Mouse (Mus musculus) MEL (cell line): ENCODE results near the gene Nus1. TPM values are rescaled to one million over a fixed set of nuclear protein-coding genes. Genes with fewer than 3 reads are reported as not detected.

ENCODE experiments used
- DNase-seq: peaks from one replicate; pipeline ENCODE4 v3.0.0; 2011; ENCODE audit warnings: low read depth, low spot score
- H3K27ac ChIP-seq: 2 replicates; pipeline ENCODE4 v1.5.1; 2012; ENCODE audit warnings: low read depth, mild to moderate bottlenecking, control low read depth, low read length, moderate library complexity; ENCODE audit not compliant: control insufficient read depth
- H3K27me3 ChIP-seq, 2 experiments: fragments of 150-350 bp in 1 of 2; sonication (generic) in 1 of 2; 2 replicates each; pipeline ENCODE4 v1.6.1; 2012; ENCODE audit warnings: low read length in 2 of 2, mild to moderate bottlenecking in 2 of 2, improper control_type of control experiment in 1 of 2, moderate library complexity in 1 of 2; ENCODE audit not compliant: insufficient read depth in 2 of 2, control insufficient read depth in 1 of 2
- H3K36me3 ChIP-seq, 2 experiments: 2 replicates each; pipeline ENCODE4 v1.6.1; 2012 to 2014; ENCODE audit warnings: low read length in 2 of 2, improper control_type of control experiment in 1 of 2, inconsistent platforms in 1 of 2, mild to moderate bottlenecking in 1 of 2; ENCODE audit not compliant: insufficient read depth in 2 of 2, control insufficient read depth in 1 of 2
- H3K4me1 ChIP-seq, 2 experiments: fragments of 150-350 bp in 1 of 2; sonication (generic) in 1 of 2; 2 replicates each; pipeline ENCODE4 v1.6.1; 2012; ENCODE audit warnings: low read length in 2 of 2, improper control_type of control experiment in 1 of 2, mild to moderate bottlenecking in 1 of 2; ENCODE audit not compliant: insufficient read depth in 2 of 2, control insufficient read depth in 1 of 2
- H3K4me3 ChIP-seq, 2 experiments: fragments of 150-350 bp in 1 of 2; sonication (generic) in 1 of 2; 2 replicates each; pipeline ENCODE4 v1.5.1; 2012; ENCODE audit warnings: low read depth in 2 of 2, low read length in 2 of 2, mild to moderate bottlenecking in 2 of 2, moderate library complexity in 2 of 2, control low read depth in 1 of 2, improper control_type of control experiment in 1 of 2; ENCODE audit not compliant: control insufficient read depth in 1 of 2, insufficient read depth in 1 of 2
- H3K79me2 ChIP-seq: 2 replicates; pipeline ENCODE4 v1.6.1; 2012; ENCODE audit warnings: mild to moderate bottlenecking, low read length, moderate library complexity; ENCODE audit not compliant: control insufficient read depth, poor library complexity, insufficient read depth
- H3K9ac ChIP-seq: 2 replicates; pipeline ENCODE4 v1.6.1; 2012; ENCODE audit warnings: low read depth, mild to moderate bottlenecking, control low read depth, low read length, moderate library complexity; ENCODE audit not compliant: control insufficient read depth, poor library complexity, severe bottlenecking
- H3K9me3 ChIP-seq: fragments of 150-350 bp; sonication (generic); replicated peaks from 2 replicates; pipeline ENCODE4 v1.6.1; 2012; ENCODE audit warnings: mild to moderate bottlenecking, low read length, improper control_type of control experiment, moderate library complexity; ENCODE audit not compliant: insufficient read depth
- BHLHE40 ChIP-seq: IDR thresholded peaks from 2 replicates; pipeline ENCODE4 v1.6.1; 2012; ENCODE audit warnings: low read depth, mild to moderate bottlenecking, inconsistent platforms, low read length, improper control_type of control experiment, borderline replicate concordance
- CHD1 ChIP-seq: IDR thresholded peaks from 2 replicates; pipeline ENCODE4 v1.6.1; 2012; ENCODE audit warnings: low read depth, mild to moderate bottlenecking, inconsistent platforms, low read length, improper control_type of control experiment
- CHD2 ChIP-seq: IDR thresholded peaks from 2 replicates; pipeline ENCODE4 v1.6.1; 2011; ENCODE audit warnings: low read length, improper control_type of control experiment
- CTCF ChIP-seq, 3 experiments: IDR thresholded peaks in 2 of 3; conservative IDR thresholded peaks in 1 of 3; 2 replicates each; pipeline ENCODE4 v1.5.1; 2011 to 2012; ENCODE audit warnings: low read length in 3 of 3, low read depth in 2 of 3, mild to moderate bottlenecking in 2 of 3, improper control_type of control experiment in 1 of 3, inconsistent platforms in 1 of 3, mixed read lengths in 1 of 3, moderate library complexity in 1 of 3; ENCODE audit not compliant: control insufficient read depth in 1 of 3, insufficient read depth in 1 of 3, poor library complexity in 1 of 3, severe bottlenecking in 1 of 3
- ELF1 ChIP-seq: IDR thresholded peaks from 2 replicates; pipeline ENCODE4 v1.6.1; 2014; ENCODE audit warnings: low read depth, mild to moderate bottlenecking, inconsistent platforms, low read length, improper control_type of control experiment, moderate library complexity
- EP300 ChIP-seq, 2 experiments: IDR thresholded peaks; 2 replicates each; pipeline ENCODE4 v1.6.1; 2011; ENCODE audit warnings: improper control_type of control experiment in 2 of 2, low read length in 2 of 2, low read depth in 1 of 2, mild to moderate bottlenecking in 1 of 2
- HCFC1 ChIP-seq: IDR thresholded peaks from 2 replicates; pipeline ENCODE4 v1.6.1; 2012; ENCODE audit warnings: low read depth, mild to moderate bottlenecking, inconsistent platforms, low read length, improper control_type of control experiment, moderate library complexity
- JUND ChIP-seq: IDR thresholded peaks from 2 replicates; pipeline ENCODE4 v1.6.1; 2011; ENCODE audit warnings: low read depth, mild to moderate bottlenecking, improper control_type of control experiment, low read length
- KAT2A ChIP-seq: conservative IDR thresholded peaks from 2 replicates; pipeline ENCODE4 v1.6.1; 2012; ENCODE audit warnings: low read depth, low read length, improper control_type of control experiment, inconsistent platforms
- MAX ChIP-seq: IDR thresholded peaks from 2 replicates; pipeline ENCODE4 v1.6.1; 2011; ENCODE audit warnings: low read length, improper control_type of control experiment
- MXI1 ChIP-seq: IDR thresholded peaks from 2 replicates; pipeline ENCODE4 v1.6.1; 2011; ENCODE audit warnings: mild to moderate bottlenecking, low read depth, low read length, improper control_type of control experiment
- MYB ChIP-seq: IDR thresholded peaks from 2 replicates; pipeline ENCODE4 v1.6.1; 2011; ENCODE audit warnings: mild to moderate bottlenecking, low read depth, low read length, improper control_type of control experiment
- NELFE ChIP-seq: IDR thresholded peaks from 2 replicates; pipeline ENCODE4 v1.6.1; 2011; ENCODE audit warnings: low read depth, low read length, improper control_type of control experiment
- NRF1 ChIP-seq: IDR thresholded peaks from 2 replicates; pipeline ENCODE4 v1.6.1; 2014; ENCODE audit warnings: low read depth, mild to moderate bottlenecking, inconsistent platforms, low read length, improper control_type of control experiment, moderate library complexity; ENCODE audit not compliant: poor library complexity, insufficient read depth, severe bottlenecking
- POLR2AphosphoS5 ChIP-seq: IDR thresholded peaks from 2 replicates; pipeline ENCODE4 v1.6.1; 2012; ENCODE audit warnings: low read depth, borderline replicate concordance, mild to moderate bottlenecking, inconsistent platforms, low read length, moderate library complexity, mixed read lengths
- RAD21 ChIP-seq: IDR thresholded peaks from 2 replicates; pipeline ENCODE4 v1.6.1; 2011; ENCODE audit warnings: mild to moderate bottlenecking, low read depth, low read length, improper control_type of control experiment
- SMC3 ChIP-seq: IDR thresholded peaks from 2 replicates; pipeline ENCODE4 v1.6.1; 2011; ENCODE audit warnings: low read depth, low read length, improper control_type of control experiment
- TAL1 ChIP-seq: IDR thresholded peaks from 2 replicates; pipeline ENCODE4 v1.6.1; 2012; ENCODE audit warnings: mild to moderate bottlenecking, inconsistent platforms, low read length, moderate library complexity, mixed read lengths
- TCF12 ChIP-seq: IDR thresholded peaks from 2 replicates; pipeline ENCODE4 v1.6.1; 2014; ENCODE audit warnings: low read depth, mild to moderate bottlenecking, inconsistent platforms, low read length, improper control_type of control experiment, moderate library complexity
- USF1 ChIP-seq: IDR thresholded peaks from 2 replicates; pipeline ENCODE4 v1.6.1; 2014; ENCODE audit warnings: low read depth, mild to moderate bottlenecking, inconsistent platforms, low read length, improper control_type of control experiment, moderate library complexity
- ZC3H11A ChIP-seq: IDR thresholded peaks from 2 replicates; pipeline ENCODE4 v1.6.1; 2012; ENCODE audit warnings: low read depth, mild to moderate bottlenecking, inconsistent platforms, low read length, improper control_type of control experiment
- ZKSCAN1 ChIP-seq: IDR thresholded peaks from 2 replicates; pipeline ENCODE4 v1.6.1; 2012; ENCODE audit warnings: low read depth, mild to moderate bottlenecking, inconsistent platforms, low read length, improper control_type of control experiment, moderate library complexity
- ZNF384 ChIP-seq: IDR thresholded peaks from 2 replicates; pipeline ENCODE4 v1.6.1; 2012; ENCODE audit warnings: low read depth, mild to moderate bottlenecking, inconsistent platforms, low read length, improper control_type of control experiment
- polyA plus RNA-seq, 2 experiments: library from polyadenylated mRNA; stranded (reverse) in 1 of 2; unstranded in 1 of 2; fragments of >175 nt in 1 of 2; fragments of >200 nt in 1 of 2; gene quantifications; 2 replicates each; pipeline versions ENCODE4 v1.2.1 to v1.2.4; 2012; ENCODE audit warnings: low replicate concordance in 2 of 2, low read depth in 1 of 2; ENCODE audit not compliant: insufficient read length in 2 of 2, insufficient read depth in 1 of 2, missing spikeins in 1 of 2
- total RNA-seq: library from RNA; depleted of rRNA; stranded (reverse); fragments of 300-350 nt; gene quantifications from 2 replicates; pipeline ENCODE4 v1.2.3, GENCODE M21; 2012

Gene Nus1
- total and polyA plus RNA-seq, 3 experiments = 25.6 to 52.4 (median 43.5) TPM

- peak; percentile 15; the same call in 1 of the 2 replicates for TF ChIP-seq MXI1
- TF ChIP-seq ZKSCAN1 = no peak
- TF ChIP-seq JUND = no peak
- no peak for TF ChIP-seq TAL1
These were observed 35.3 kb upstream of the Nus1 start, which contains the start of gene Gopc (continued) for GRCm38 (mm10) chr10:52381845-52382591.

GRCm38 (mm10) chr10:52383022-52383421 is 34.3 kb upstream of the Nus1 start:
- TF ChIP-seq NRF1 = no peak
- TF ChIP-seq HCFC1 = 0 out of 2 replicates have a peak, but pooled peaks have one; percentile 5
- TF ChIP-seq CHD1 = 0 out of 2 replicates have a peak, but pooled peaks have one; percentile 18
- TF ChIP-seq SMC3 = no peak
- TF ChIP-seq USF1 = no peak
- no peak for TF ChIP-seq KAT2A
- no peak for TF ChIP-seq CHD2
- TF ChIP-seq NELFE = no peak
- TF ChIP-seq MXI1 = no peak; the same call in none of the 2 replicates
- Histone ChIP-seq H3K79me2 (peaks cover 11% of the 10 kb centered on the region), H3K36me3 (peaks cover 0 to 19% of the 10 kb centered on the region in 2 experiments; a peak in 2 of 4 replicates), H3K4me1 (peaks cover 0 to 21% of the 10 kb centered on the region in 2 experiments; a peak in 2 of 4 replicates), H3K9me3 (no peaks in the 10 kb centered on the region), H3K4me3 (peak overlapping the region; percentile 60 to 85), H3K27ac (peak overlapping the region; percentile 66), H3K27me3 (no peaks in the 10 kb centered on the region), H3K9ac (peak overlapping the region; percentile 71)
- DNase-seq = no peak

DNA sequence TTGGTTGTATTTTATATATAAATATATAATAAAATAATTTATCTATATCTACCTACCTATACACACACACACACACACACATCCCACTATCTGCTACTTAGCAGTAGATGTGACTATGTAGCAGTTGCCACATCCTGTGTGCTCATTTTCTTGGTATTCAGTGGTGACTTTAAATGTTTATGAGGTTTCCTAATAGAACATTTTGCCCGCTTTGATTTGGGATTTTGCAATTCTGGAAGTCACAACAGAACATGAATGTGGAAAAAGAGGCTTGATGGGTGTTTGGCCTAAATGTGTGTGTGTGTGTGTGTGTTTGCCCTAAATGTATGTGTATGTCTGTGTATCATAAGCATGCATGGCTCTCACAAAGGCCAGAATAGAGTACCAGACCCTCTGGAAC is 33.8 kb upstream of the Nus1 start:
- H3K79me2 ChIP-seq = peaks cover 11% of the 10 kb centered on the region
- TF ChIP-seq SMC3 (no peak), HCFC1 (no peak), POLR2AphosphoS5 (no peak), ELF1 (no peak), NRF1 (no peak), ZC3H11A (no peak), RAD21 (no peak), ZKSCAN1 (no peak), USF1 (no peak), MAX (no peak), CHD2 (no peak), CTCF (IDR thresholded peaks at IDR 0.05 in 2 of 3, conservative IDR thresholded peaks at IDR 0.05 in 1 of 3; ENCODE audit: control insufficient read depth in 1 of 3, insufficient read depth in 1 of 3, low read depth in 2 of 3, low read length in 3 of 3, poor library complexity in 1 of 3, severe bottlenecking in 1 of 3) (no peak), MYB (no peak), JUND (no peak), BHLHE40 (no peak), ZNF384 (no peak), TCF12 (no peak), EP300 (IDR thresholded peaks at IDR 0.05; ENCODE audit: low read depth in 1 of 2, low read length in 2 of 2) (no peak)
- H3K9ac ChIP-seq = no peak overlapping the region
- H3K9me3 ChIP-seq = no peaks in the 10 kb centered on the region
- peaks cover 0 to 19% of the 10 kb centered on the region in 2 experiments; a peak in 2 of 4 replicates for H3K36me3 ChIP-seq
- H3K4me1 ChIP-seq = peaks cover 0 to 21% of the 10 kb centered on the region in 2 experiments; a peak in 2 of 4 replicates
- H3K27ac ChIP-seq = no peak overlapping the region
- DNase-seq = no peak
- H3K27me3 ChIP-seq = no peaks in the 10 kb centered on the region
- H3K4me3 ChIP-seq = peak overlapping the region in 1 of 2 experiments; percentile 85; a peak in 2 of 4 replicates
